Mouse (Mus musculus) liver, adult 2 months (tissue): ENCODE results near the gene Zbtb25. TPM values are rescaled to one million over a fixed set of nuclear protein-coding genes. Genes with fewer than 3 reads are reported as not detected.

Source experiments
- DNase-seq: peaks from one replicate; pipeline ENCODE4 v3.0.0-alpha.2; 2011; ENCODE audit warnings: low read depth, low spot score; ENCODE audit errors: extremely low read depth
- H3K27ac ChIP-seq: fragments of 200-500 bp; replicated peaks from 2 replicates; pipeline ENCODE4 v1.5.1; 2012; ENCODE audit warnings: low read depth, mild to moderate bottlenecking, control low read depth, inconsistent platforms, low read length; ENCODE audit not compliant: insufficient read depth
- H3K27me3 ChIP-seq: fragments of 200-500 bp; 2 replicates; pipeline ENCODE4 v1.6.1; 2012; ENCODE audit warnings: mild to moderate bottlenecking, moderate library complexity, low read length, inconsistent platforms; ENCODE audit not compliant: control insufficient read depth, insufficient read depth
- H3K36me3 ChIP-seq: fragments of 200-500 bp; 2 replicates; pipeline ENCODE4 v1.6.1; 2012; ENCODE audit warnings: low read length, inconsistent platforms; ENCODE audit not compliant: control insufficient read depth, insufficient read depth
- H3K4me1 ChIP-seq: fragments of 200-500 bp; 2 replicates; pipeline ENCODE4 v1.6.1; 2011; ENCODE audit warnings: low read length; ENCODE audit not compliant: control insufficient read depth, insufficient read depth
- H3K4me3 ChIP-seq: fragments of 200-500 bp; 2 replicates; pipeline ENCODE4 v1.5.1; 2011; ENCODE audit warnings: low read depth, mild to moderate bottlenecking, control low read depth, low read length, moderate library complexity; ENCODE audit not compliant: insufficient read depth
- H3K79me2 ChIP-seq: fragments of 200-500 bp; 2 replicates; pipeline ENCODE4 v1.6.1; 2012; ENCODE audit warnings: inconsistent platforms, mild to moderate bottlenecking, low read length, moderate library complexity; ENCODE audit not compliant: control insufficient read depth, insufficient read depth
- H3K9ac ChIP-seq: fragments of 200-500 bp; 2 replicates; pipeline ENCODE4 v1.6.1; 2012; ENCODE audit warnings: low read depth, mild to moderate bottlenecking, control low read depth, inconsistent platforms, low read length
- CTCF ChIP-seq: fragments of 200-500 bp; IDR thresholded peaks from 2 replicates; pipeline ENCODE4 v1.5.1; 2011; ENCODE audit warnings: low read depth, low read length, control low read depth
- POLR2A ChIP-seq: fragments of 200-500 bp; IDR thresholded peaks from 2 replicates; pipeline ENCODE4 v1.6.1; 2011; ENCODE audit warnings: low read length, control low read depth; ENCODE audit not compliant: insufficient read depth; ENCODE audit errors: extremely low read depth
- WGBS: fragments of 180-500 bp; shearing (Covaris S2); methylation state at CpG from one replicate; pipeline ENCODE4 v1.1.7; 2018; 5-methylcytosine and 5-hydroxymethylcytosine counted together
- polyA plus RNA-seq: library from polyadenylated mRNA; depleted of rRNA; stranded (reverse); fragments of >200 nt; gene quantifications from 2 replicates; pipeline ENCODE4 v1.2.3, GENCODE M21; 2012
- total RNA-seq: library from RNA; depleted of rRNA; stranded (reverse); fragments of >200 nt; gene quantifications from 2 replicates; pipeline ENCODE4 v1.2.3, GENCODE M21; 2014

The Zbtb25 gene
- total and polyA plus RNA-seq, 2 experiments: 1.0 to 2.3 TPM

DNA sequence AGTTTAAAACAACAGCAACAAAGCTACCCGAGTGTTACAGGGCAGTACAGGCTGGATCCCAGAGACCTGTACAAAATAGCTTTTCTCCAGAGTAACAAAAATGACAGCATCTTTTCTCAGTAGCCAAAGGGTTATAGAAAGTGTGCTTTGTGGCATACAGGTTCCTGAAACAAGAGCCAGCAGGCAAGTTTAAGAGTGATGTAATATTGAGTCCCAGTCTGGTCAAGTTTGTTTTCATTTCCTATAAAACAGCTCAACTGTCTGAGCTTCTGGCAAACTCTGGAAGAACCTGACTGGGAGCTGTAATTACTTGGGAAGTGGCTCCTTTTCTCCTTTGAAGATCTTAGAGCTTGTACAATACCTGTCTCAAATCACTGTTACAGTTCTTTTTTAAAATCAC is 37.8 kb upstream of the Zbtb25 start:
- Histone ChIP-seq H3K79me2 (no peaks in the 10 kb centered on the region), H3K27ac (no peak overlapping the region), H3K4me3 (no peak overlapping the region), H3K27me3 (no peaks in the 10 kb centered on the region), H3K4me1 (peaks cover 16% of the 10 kb centered on the region; the same call in 1 of the 2 replicates), H3K9ac (no peak overlapping the region), H3K36me3 (no peaks in the 10 kb centered on the region)
- TF ChIP-seq POLR2A (no peak), CTCF (no peak)
- DNase-seq: no peak
- WGBS: 81% methylated on average over 1 of the region's 1 CpGs

DNA sequence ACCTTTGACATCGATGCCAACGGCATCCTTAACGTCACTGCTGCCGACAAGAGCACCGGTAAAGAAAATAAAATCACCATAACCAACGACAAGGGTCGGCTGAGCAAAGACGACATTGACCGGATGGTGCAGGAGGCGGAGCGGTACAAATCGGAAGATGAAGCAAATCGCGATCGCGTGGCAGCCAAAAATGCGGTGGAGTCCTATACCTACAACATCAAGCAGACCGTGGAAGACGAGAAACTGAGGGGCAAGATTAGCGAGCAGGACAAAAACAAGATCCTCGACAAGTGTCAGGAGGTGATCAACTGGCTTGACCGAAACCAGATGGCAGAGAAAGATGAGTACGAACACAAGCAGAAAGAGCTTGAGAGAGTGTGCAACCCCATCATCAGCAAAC is 36.6 kb upstream of the Zbtb25 start:
- no peak for DNase-seq
- WGBS: 7% methylated on average over 23 of the region's 23 CpGs
- no peak overlapping the region for H3K9ac ChIP-seq

DNA sequence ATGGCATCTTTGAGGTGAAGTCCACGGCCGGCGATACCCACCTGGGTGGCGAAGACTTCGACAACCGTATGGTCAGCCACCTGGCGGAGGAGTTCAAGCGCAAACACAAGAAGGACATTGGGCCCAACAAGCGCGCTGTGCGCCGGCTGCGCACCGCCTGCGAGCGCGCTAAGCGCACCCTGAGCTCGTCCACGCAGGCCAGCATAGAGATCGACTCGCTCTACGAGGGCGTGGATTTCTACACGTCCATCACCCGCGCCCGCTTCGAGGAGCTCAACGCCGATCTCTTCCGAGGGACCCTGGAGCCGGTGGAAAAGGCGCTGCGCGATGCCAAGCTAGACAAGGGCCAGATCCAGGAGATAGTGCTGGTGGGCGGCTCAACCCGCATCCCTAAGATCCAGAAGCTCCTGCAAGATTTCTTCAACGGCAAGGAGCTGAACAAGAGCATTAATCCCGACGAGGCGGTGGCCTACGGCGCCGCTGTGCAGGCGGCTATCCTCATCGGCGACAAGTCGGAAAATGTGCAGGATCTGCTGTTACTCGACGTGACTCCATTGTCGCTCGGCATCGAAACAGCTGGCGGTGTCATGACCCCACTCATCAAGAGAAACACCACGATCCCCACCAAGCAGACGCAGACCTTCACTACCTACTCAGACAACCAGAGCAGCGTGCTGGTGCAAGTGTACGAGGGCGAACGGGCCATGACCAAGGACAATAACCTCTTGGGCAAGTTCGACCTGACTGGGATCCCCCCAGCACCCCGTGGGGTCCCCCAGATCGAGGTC is 36.0 kb upstream of the Zbtb25 start:
- no peaks in the 10 kb centered on the region for H3K27me3 ChIP-seq
- no peak for DNase-seq
- H3K36me3 ChIP-seq: no peaks in the 10 kb centered on the region

More for the DNA sequence above, 36.6 kb upstream of the Zbtb25 start:
- Histone ChIP-seq H3K27ac (no peak overlapping the region), H3K4me3 (no peak overlapping the region), H3K36me3 (no peaks in the 10 kb centered on the region), H3K27me3 (no peaks in the 10 kb centered on the region), H3K4me1 (peaks cover 16% of the 10 kb centered on the region; the same call in 1 of the 2 replicates), H3K79me2 (no peaks in the 10 kb centered on the region)
- TF ChIP-seq CTCF (no peak), POLR2A (no peak)

DNA sequence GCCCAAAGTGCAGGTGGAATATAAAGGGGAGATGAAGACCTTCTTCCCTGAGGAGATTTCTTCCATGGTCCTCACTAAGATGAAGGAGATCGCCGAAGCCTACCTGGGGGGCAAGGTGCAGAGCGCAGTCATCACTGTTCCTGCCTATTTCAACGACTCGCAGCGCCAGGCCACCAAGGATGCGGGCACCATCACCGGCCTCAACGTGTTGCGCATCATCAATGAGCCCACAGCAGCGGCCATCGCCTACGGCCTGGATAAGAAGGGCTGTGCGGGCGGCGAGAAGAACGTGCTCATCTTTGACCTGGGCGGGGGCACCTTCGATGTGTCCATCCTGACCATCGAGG is 35.4 kb upstream of the Zbtb25 start:
- TF ChIP-seq CTCF (no peak), POLR2A (no peak)
- H3K79me2 ChIP-seq: no peaks in the 10 kb centered on the region
- no peaks in the 10 kb centered on the region for H3K27me3 ChIP-seq
- 12% methylated on average over 20 of the region's 20 CpGs for WGBS
- no peak overlapping the region for H3K9ac ChIP-seq
- peaks cover 16% of the 10 kb centered on the region; the same call in 1 of the 2 replicates for H3K4me1 ChIP-seq
- H3K27ac ChIP-seq: no peak overlapping the region
- H3K36me3 ChIP-seq: no peaks in the 10 kb centered on the region
- DNase-seq: no peak
- H3K4me3 ChIP-seq: peak overlapping the region; percentile 96

More for the DNA sequence above, 36.0 kb upstream of the Zbtb25 start:
- H3K27ac ChIP-seq: no peak overlapping the region
- peaks cover 16% of the 10 kb centered on the region; the same call in 1 of the 2 replicates for H3K4me1 ChIP-seq
- peak overlapping the region; percentile 96; the same call in 1 of the 2 replicates for H3K4me3 ChIP-seq
- TF ChIP-seq POLR2A (no peak), CTCF (peak; percentile 18; the same call in 1 of the 2 replicates)
- no peaks in the 10 kb centered on the region for H3K79me2 ChIP-seq
- no peak overlapping the region for H3K9ac ChIP-seq
- 5% methylated on average over 64 of the region's 64 CpGs for WGBS

DNA sequence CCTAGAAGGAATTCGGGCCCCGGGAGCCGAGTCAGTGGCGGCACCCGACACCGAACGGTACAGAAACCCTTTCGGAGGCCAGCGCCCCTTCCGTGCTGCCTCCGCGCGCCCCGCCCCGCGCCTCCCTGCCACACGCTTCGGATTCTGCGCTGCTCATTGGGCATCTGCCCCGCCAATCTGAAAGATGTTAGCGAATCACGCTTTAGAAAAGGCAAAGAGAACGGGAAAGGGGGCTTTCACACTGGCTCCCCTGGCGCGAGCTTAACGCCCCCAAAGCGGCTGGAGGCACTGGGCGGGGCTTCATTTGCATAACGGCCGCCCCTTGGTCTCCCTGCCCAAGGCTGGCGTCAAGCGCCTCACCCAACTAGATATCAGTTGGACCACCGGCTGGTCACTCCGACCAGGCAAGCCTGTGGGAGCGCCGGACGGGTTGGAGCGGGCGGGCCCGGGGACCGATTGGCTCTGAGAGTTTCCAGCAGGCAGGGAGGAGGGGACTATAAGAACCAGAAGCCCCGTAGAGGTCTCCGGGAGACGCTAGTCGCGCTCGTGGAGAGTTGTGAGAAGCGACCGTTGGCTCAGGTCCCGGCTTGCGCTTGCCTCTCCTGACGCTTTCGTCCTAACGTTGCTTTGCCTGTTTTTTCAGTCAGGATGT is 34.6 kb upstream of the Zbtb25 start, which contains the start of gene Hspa2:
Gene Hspa2, plus strand, starts transcription at position 291 of the 652 bp plus-strand sequence.
- Histone ChIP-seq H3K9ac (peak within 1 kb of the TSS; percentile 92), H3K79me2 (no peaks in the 10 kb centered on the region), H3K36me3 (no peaks in the 10 kb centered on the region), H3K27me3 (no peaks in the 10 kb centered on the region), H3K27ac (peak within 1 kb of the TSS; percentile 98), H3K4me1 (peaks cover 16% of the 10 kb centered on the region; the same call in 1 of the 2 replicates), H3K4me3 (peak within 1 kb of the TSS; percentile 96)
- peak; percentile 94 for DNase-seq
- WGBS: under 1% methylated on average over 53 of the region's 54 CpGs
- TF ChIP-seq POLR2A: peak; percentile 97
- no peak for TF ChIP-seq CTCF
